In the genomic region with DNA sequence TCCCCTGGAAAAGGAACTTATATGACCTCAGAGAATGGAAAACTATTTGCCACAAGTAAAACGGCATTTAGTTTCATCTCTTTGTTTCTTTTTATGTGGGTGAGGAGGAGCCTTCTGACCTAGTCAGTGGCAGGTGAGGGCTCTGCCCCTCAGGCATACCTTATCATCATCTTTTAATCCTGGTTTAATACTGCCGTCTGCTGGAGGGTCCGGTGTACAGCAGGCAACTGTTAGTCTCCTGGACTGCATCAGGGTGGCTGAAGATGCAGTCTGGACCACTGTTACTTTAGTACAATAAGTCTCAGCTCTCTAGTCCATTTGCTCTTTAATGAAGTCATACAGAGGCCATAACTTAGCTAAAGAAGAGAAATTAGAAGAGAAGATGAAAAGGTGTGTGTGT, we compare ENCODE assay signal across 8 mouse cellular contexts. TPM values are rescaled to one million over a fixed set of nuclear protein-coding genes. Genes with fewer than 3 reads are reported as not detected.
DNase-seq lines count a peak whose midpoint lies in the region; TF ChIP-seq lines count a peak whose summit lies in the region.
"Had no signal": no experiment of that assay in that cellular context is flagged by ENCODE, and none has a peak within 500 bp of the region (broad histone marks: within the 10 kb centered on the region; RNA-seq: fewer than 3 reads in every experiment).

No protein-coding gene starts in this region.

- H3K4me3 ChIP-seq in MEL (ENCODE audit: control insufficient read depth in 1 of 2, insufficient read depth in 1 of 2, low read depth in 2 of 2, low read length in 2 of 2) = no peak overlapping the region
- H3K4me3 ChIP-seq in lung, adult 2 months (replicated peaks; ENCODE audit: extremely low read depth, low read depth, low read length) = no peak overlapping the region
- H3K4me3 ChIP-seq: heart, embryonic 13.5 days had no signal

- TF ChIP-seq CTCF in MEL (IDR thresholded peaks at IDR 0.05 in 2 of 3, conservative IDR thresholded peaks at IDR 0.05 in 1 of 3; ENCODE audit: control insufficient read depth in 1 of 3, insufficient read depth in 1 of 3, low read depth in 2 of 3, low read length in 3 of 3, poor library complexity in 1 of 3, severe bottlenecking in 1 of 3) = peak; percentile 83 to 96 (median 92)
- peak; percentile 90 for TF ChIP-seq CTCF in lung, adult 2 months (IDR thresholded peaks at IDR 0.05; ENCODE audit: insufficient read depth, low read length)

- peak; percentile 72 for DNase-seq in CD4-positive helper T cell, adult 2 months (ENCODE audit: low read depth, low spot score)
- DNase-seq in MEL (ENCODE audit: low read depth, low spot score) = peak; percentile 60
- DNase-seq in cerebellum, postnatal 36 days = peak; percentile 51 to 63
- peak; percentile 28 for DNase-seq in gastrocnemius, postnatal 14 days
- DNase-seq in kidney, postnatal 25 days = peak; percentile 71 to 83
- DNase-seq in lung, adult 2 months = peak; percentile 62
- peak; percentile 65 for DNase-seq in ovary, postnatal 14 days (ENCODE audit: low spot score)

- no peaks in the 10 kb centered on the region for H3K9me3 ChIP-seq in MEL (replicated peaks; ENCODE audit: insufficient read depth, low read length)
- H3K9me3 ChIP-seq: heart, embryonic 13.5 days had no signal

- no peak overlapping the region for H3K27ac ChIP-seq in MEL (ENCODE audit: control insufficient read depth, low read depth, low read length)
- H3K27ac ChIP-seq: heart, embryonic 13.5 days had no signal

- H3K9ac ChIP-seq in MEL (ENCODE audit: control insufficient read depth, low read depth, low read length, poor library complexity, severe bottlenecking) = no peak overlapping the region
- H3K9ac ChIP-seq: heart, embryonic 13.5 days had no signal

- peaks cover 5 to 6% of the 10 kb centered on the region in 2 experiments; a peak in 3 of 4 replicates for H3K27me3 ChIP-seq in MEL (ENCODE audit: control insufficient read depth in 1 of 2, insufficient read depth in 2 of 2, low read length in 2 of 2)
- H3K27me3 ChIP-seq: heart, embryonic 13.5 days had no signal

- peak; percentile 84 for TF ChIP-seq RAD21 in MEL (IDR thresholded peaks at IDR 0.05; ENCODE audit: low read depth, low read length)

- no peaks in the 10 kb centered on the region for H3K36me3 ChIP-seq in MEL (ENCODE audit: control insufficient read depth in 1 of 2, insufficient read depth in 2 of 2, low read length in 2 of 2)
- H3K36me3 ChIP-seq: heart, embryonic 13.5 days had no signal

- TF ChIP-seq EP300 in MEL (IDR thresholded peaks at IDR 0.05; ENCODE audit: low read depth in 1 of 2, low read length in 2 of 2) = no peak

- intact Hi-C loops in gastrocnemius, postnatal 14 days (cut with DNase I; ENCODE audit: low total_unique reads) = loop anchor here (5.0 kb wide), 1 partner anchor 223 kb away; no protein-coding TSS in a partner anchor

- WGBS in lung, adult 2 months = 15% methylated on average over 3 of the region's 3 CpGs

- H3K79me2 ChIP-seq in MEL (ENCODE audit: control insufficient read depth, insufficient read depth, low read length, poor library complexity) = no peaks in the 10 kb centered on the region

- no peak for TF ChIP-seq POLR2A in MEL (IDR thresholded peaks at IDR 0.05; ENCODE audit: control insufficient read depth in 1 of 2, insufficient read depth in 1 of 2, low read depth in 1 of 2, low read length in 2 of 2, poor library complexity in 1 of 2)
- TF ChIP-seq POLR2A in lung, adult 2 months (IDR thresholded peaks at IDR 0.05; ENCODE audit: borderline replicate concordance, extremely low read depth, low read depth, low read length) = no peak

- no peaks in the 10 kb centered on the region for H3K4me1 ChIP-seq in MEL (ENCODE audit: control insufficient read depth in 1 of 2, insufficient read depth in 2 of 2, low read length in 2 of 2)
- H3K4me1 ChIP-seq in lung, adult 2 months (ENCODE audit: control insufficient read depth, insufficient read depth, low read length) = peaks cover 7% of the 10 kb centered on the region

TF ChIP-seq in MEL, 35 proteins besides CTCF, POLR2A, EP300 and RAD21:
- TF ChIP-seq ZC3H11A (IDR thresholded peaks at IDR 0.05; ENCODE audit: low read depth, low read length) = peak; percentile 81
- TF ChIP-seq SMC3 (IDR thresholded peaks at IDR 0.05; ENCODE audit: low read depth, low read length) = peak; percentile 92
- peak; percentile 53; the same call in 1 of the 2 replicates for TF ChIP-seq GATA1 (IDR thresholded peaks at IDR 0.05; ENCODE audit: low read depth, low read length)
- no peak for TF ChIP-seq BHLHE40 (IDR thresholded peaks at IDR 0.05; ENCODE audit: borderline replicate concordance, low read depth, low read length)
TF ChIP-seq in MEL: peak in this region for 3.

RNA-seq across cellular contexts. Expression of a gene that starts 26.9 kb away (rescaled TPM):
- total RNA-seq in MEL (2012; rRNA removed) = not detected in 2 replicates
- not detected for polyA plus RNA-seq in MEL (2012; ENCODE audit: insufficient read depth in 1 of 2, insufficient read length in 2 of 2, low read depth in 1 of 2, low replicate concordance in 2 of 2, missing spikeins in 1 of 2)
- not detected for total RNA-seq in gastrocnemius, postnatal 14 days (2021)
- not detected in 2 replicates for polyA plus RNA-seq in lung, adult 2 months (2012; rRNA removed)
- polyA plus RNA-seq: heart, embryonic 13.5 days had no signal
